Mouse (Mus musculus) embryonic fibroblast, embryonic 13.5 days (primary cell): ENCODE measurements at regions not wholly inside any gene's neighbourhood (a gene's known extent, or its start where the extent isn't known, plus 50 kb on each side); places are given as distances from the start of the nearest gene placed in this dataset.

ENCODE experiments used
- CTCF ChIP-seq: IDR thresholded peaks from 2 replicates; pipeline ENCODE4 v1.5.1; 2011; ENCODE audit warnings: mild to moderate bottlenecking, control low read depth, low read length, moderate library complexity, borderline replicate concordance; ENCODE audit not compliant: insufficient read depth
- POLR2A ChIP-seq: IDR thresholded peaks from 2 replicates; pipeline ENCODE4 v1.6.1; 2011; ENCODE audit warnings: low read depth, mild to moderate bottlenecking, control low read depth, low read length, moderate library complexity

GRCm38 (mm10) chr9:51593707-51594106 lies 171.4 kb upstream of the Arhgap20 start:
- TF ChIP-seq POLR2A (no peak), CTCF (no peak)
